Mouse (Mus musculus): ENCODE data around the gene Col15a1. TPM values are rescaled to one million over a fixed set of nuclear protein-coding genes. Genes with fewer than 3 reads are reported as not detected.

The Col15a1 gene
- polyA plus RNA-seq, 1 experiment from 2014 or later, result 31.6 TPM

GRCm38 (mm10) chr4:47292956-47293355 is 85.0 kb downstream of the Col15a1 start:
- Histone ChIP-seq H3K4me2 (ENCODE audit: low read depth, low read length) (no peak overlapping the region), H3K27me3 (replicated peaks; ENCODE audit: control insufficient read depth, insufficient read depth, low read length) (no peaks in the 10 kb centered on the region), H3K36me3 (ENCODE audit: control insufficient read depth, insufficient read depth, low read length) (no peaks in the 10 kb centered on the region), H3K4me3 (ENCODE audit: low read depth, low read length) (no peak overlapping the region), H3K9ac (ENCODE audit: low read depth, low read length) (no peak overlapping the region), H3K4me1 (ENCODE audit: control insufficient read depth, insufficient read depth, low read length) (peaks cover 4% of the 10 kb centered on the region), H3K9me3 (ENCODE audit: control insufficient read depth, low read length) (no peaks in the 10 kb centered on the region), H3K27ac (replicated peaks; ENCODE audit: low read depth, low read length) (no peak overlapping the region)
- DNase-seq (ENCODE audit: low spot score) (no peak), ATAC-seq (ENCODE audit: low read depth) (no peak)
- WGBS, result 45% methylated on average over 4 of the region's 4 CpGs

- Histone ChIP-seq H3K4me1 (ENCODE audit: control insufficient read depth, insufficient read depth, low read length) (peaks cover 4% of the 10 kb centered on the region), H3K36me3 (ENCODE audit: control insufficient read depth, insufficient read depth, low read length) (0 out of 2 replicates have a peak, but pooled peaks cover 5% of the 10 kb centered on the region), H3K27ac (replicated peaks; ENCODE audit: low read depth, low read length) (no peak overlapping the region), H3K4me2 (ENCODE audit: low read depth, low read length) (no peak overlapping the region), H3K27me3 (replicated peaks; ENCODE audit: control insufficient read depth, insufficient read depth, low read length) (no peaks in the 10 kb centered on the region), H3K9me3 (ENCODE audit: control insufficient read depth, low read length) (peaks cover 7% of the 10 kb centered on the region), H3K9ac (ENCODE audit: low read depth, low read length) (no peak overlapping the region), H3K4me3 (ENCODE audit: low read depth, low read length) (no peak overlapping the region)
- DNase-seq (ENCODE audit: low spot score) (peak; percentile 60), ATAC-seq (ENCODE audit: low read depth) (peak; percentile 60; the same call in 1 of the 2 replicates)
- WGBS, result 59% methylated on average over 16 of the region's 16 CpGs
Measured at GRCm38 (mm10) chr4:47293771-47294543, 86.0 kb downstream of the Col15a1 start.

- H3K27ac ChIP-seq (replicated peaks; ENCODE audit: low read depth, low read length), result no peak overlapping the region
- 80% methylated on average over 7 of the region's 7 CpGs for WGBS
- ATAC-seq (ENCODE audit: low read depth), result no peak
Measured at GRCm38 (mm10) chr4:47294544-47295070, 86.6 kb downstream of the Col15a1 start.

GRCm38 (mm10) chr4:47295547-47295946 is 87.6 kb downstream of the Col15a1 start:
- peaks cover 4% of the 10 kb centered on the region for H3K4me1 ChIP-seq (ENCODE audit: control insufficient read depth, insufficient read depth, low read length)
- 54% methylated on average over 3 of the region's 3 CpGs for WGBS
- ATAC-seq (ENCODE audit: low read depth) (no peak), DNase-seq (ENCODE audit: low spot score) (peak; percentile 20)
- no peak overlapping the region for H3K9ac ChIP-seq (ENCODE audit: low read depth, low read length)
- no peak overlapping the region for H3K4me2 ChIP-seq (ENCODE audit: low read depth, low read length)
- H3K9me3 ChIP-seq (ENCODE audit: control insufficient read depth, low read length), result peaks cover 9% of the 10 kb centered on the region
- no peak overlapping the region for H3K4me3 ChIP-seq (ENCODE audit: low read depth, low read length)
- H3K27ac ChIP-seq (replicated peaks; ENCODE audit: low read depth, low read length), result no peak overlapping the region
- H3K36me3 ChIP-seq (ENCODE audit: control insufficient read depth, insufficient read depth, low read length), result 0 out of 2 replicates have a peak, but pooled peaks cover 8% of the 10 kb centered on the region
- no peaks in the 10 kb centered on the region for H3K27me3 ChIP-seq (replicated peaks; ENCODE audit: control insufficient read depth, insufficient read depth, low read length)

More at GRCm38 (mm10) chr4:47294544-47295070, 86.6 kb downstream of the Col15a1 start:
- Histone ChIP-seq H3K9me3 (ENCODE audit: control insufficient read depth, low read length) (peaks cover 9% of the 10 kb centered on the region), H3K36me3 (ENCODE audit: control insufficient read depth, insufficient read depth, low read length) (0 out of 2 replicates have a peak, but pooled peaks cover 8% of the 10 kb centered on the region), H3K4me2 (ENCODE audit: low read depth, low read length) (no peak overlapping the region), H3K27me3 (replicated peaks; ENCODE audit: control insufficient read depth, insufficient read depth, low read length) (no peaks in the 10 kb centered on the region), H3K4me1 (ENCODE audit: control insufficient read depth, insufficient read depth, low read length) (peaks cover 4% of the 10 kb centered on the region), H3K4me3 (ENCODE audit: low read depth, low read length) (no peak overlapping the region), H3K9ac (ENCODE audit: low read depth, low read length) (no peak overlapping the region)
- DNase-seq (ENCODE audit: low spot score), result no peak

- Histone ChIP-seq H3K4me1 (ENCODE audit: control insufficient read depth, insufficient read depth, low read length) (0 out of 2 replicates have a peak, but pooled peaks cover 5% of the 10 kb centered on the region), H3K9me3 (ENCODE audit: control insufficient read depth, low read length) (peaks cover 9% of the 10 kb centered on the region), H3K9ac (ENCODE audit: low read depth, low read length) (no peak overlapping the region), H3K4me2 (ENCODE audit: low read depth, low read length) (no peak overlapping the region), H3K4me3 (ENCODE audit: low read depth, low read length) (no peak overlapping the region), H3K27me3 (replicated peaks; ENCODE audit: control insufficient read depth, insufficient read depth, low read length) (no peaks in the 10 kb centered on the region), H3K36me3 (ENCODE audit: control insufficient read depth, insufficient read depth, low read length) (0 out of 2 replicates have a peak, but pooled peaks cover 8% of the 10 kb centered on the region), H3K27ac (replicated peaks; ENCODE audit: low read depth, low read length) (no peak overlapping the region)
- DNase-seq (ENCODE audit: low spot score) (no peak), ATAC-seq (ENCODE audit: low read depth) (no peak)
- 94% methylated on average over 2 of the region's 2 CpGs for WGBS
Measured at GRCm38 (mm10) chr4:47300701-47301100, 92.7 kb downstream of the Col15a1 start.

DNA sequence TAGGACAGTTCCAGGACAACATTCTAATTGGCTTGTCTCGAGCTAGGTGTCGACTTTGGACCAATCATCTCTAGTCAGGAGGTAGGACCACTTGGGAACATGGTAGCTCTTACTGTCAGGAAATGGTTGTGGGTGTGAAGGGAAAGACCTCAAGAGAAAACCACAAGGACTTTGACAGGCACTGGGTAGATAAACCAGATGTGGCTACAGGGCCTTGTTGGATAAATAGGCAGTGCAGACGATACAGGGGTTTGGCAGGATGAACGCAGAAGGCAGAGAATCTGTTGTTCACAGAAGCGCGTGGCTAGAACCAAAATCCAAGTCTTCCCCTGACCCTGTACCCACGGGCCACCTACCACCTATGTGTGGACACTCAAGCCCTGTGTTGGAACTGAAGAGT is 94.6 kb downstream of the Col15a1 start:
- ATAC-seq (ENCODE audit: low read depth) (no peak), DNase-seq (ENCODE audit: low spot score) (no peak)
- no peak overlapping the region for H3K27ac ChIP-seq (replicated peaks; ENCODE audit: low read depth, low read length)
- H3K36me3 ChIP-seq (ENCODE audit: control insufficient read depth, insufficient read depth, low read length), result 0 out of 2 replicates have a peak, but pooled peaks cover 8% of the 10 kb centered on the region
- H3K4me3 ChIP-seq (ENCODE audit: low read depth, low read length), result no peak overlapping the region
- H3K9ac ChIP-seq (ENCODE audit: low read depth, low read length), result no peak overlapping the region
- H3K27me3 ChIP-seq (replicated peaks; ENCODE audit: control insufficient read depth, insufficient read depth, low read length), result no peaks in the 10 kb centered on the region
- 0 out of 2 replicates have a peak, but pooled peaks cover 5% of the 10 kb centered on the region for H3K4me1 ChIP-seq (ENCODE audit: control insufficient read depth, insufficient read depth, low read length)
- H3K4me2 ChIP-seq (ENCODE audit: low read depth, low read length), result no peak overlapping the region
- WGBS, result 89% methylated on average over 7 of the region's 7 CpGs
- peaks cover 9% of the 10 kb centered on the region for H3K9me3 ChIP-seq (ENCODE audit: control insufficient read depth, low read length)

GRCm38 (mm10) chr4:47303340-47303998 is 95.5 kb downstream of the Col15a1 start:
- 45% methylated on average over 5 of the region's 5 CpGs for whole genome bisulfite sequencing
- no peak overlapping the region for H3K4me3 ChIP-seq (ENCODE audit: low read depth, low read length)
- H3K27ac ChIP-seq (replicated peaks; ENCODE audit: low read depth, low read length), result no peak overlapping the region
- 0 out of 2 replicates have a peak, but pooled peaks cover 8% of the 10 kb centered on the region for H3K36me3 ChIP-seq (ENCODE audit: control insufficient read depth, insufficient read depth, low read length)
- ATAC-seq (ENCODE audit: low read depth), result peak; percentile 33; the same call in 1 of the 2 replicates
- peak; percentile 29 for DNase-seq (ENCODE audit: low spot score)
- H3K9ac ChIP-seq (ENCODE audit: low read depth, low read length), result no peak overlapping the region
- H3K4me2 ChIP-seq (ENCODE audit: low read depth, low read length), result no peak overlapping the region
- H3K27me3 ChIP-seq (replicated peaks; ENCODE audit: control insufficient read depth, insufficient read depth, low read length), result no peaks in the 10 kb centered on the region
- peaks cover 8% of the 10 kb centered on the region for H3K9me3 ChIP-seq (ENCODE audit: control insufficient read depth, low read length)
- H3K4me1 ChIP-seq (ENCODE audit: control insufficient read depth, insufficient read depth, low read length), result 0 out of 2 replicates have a peak, but pooled peaks cover 5% of the 10 kb centered on the region

DNA sequence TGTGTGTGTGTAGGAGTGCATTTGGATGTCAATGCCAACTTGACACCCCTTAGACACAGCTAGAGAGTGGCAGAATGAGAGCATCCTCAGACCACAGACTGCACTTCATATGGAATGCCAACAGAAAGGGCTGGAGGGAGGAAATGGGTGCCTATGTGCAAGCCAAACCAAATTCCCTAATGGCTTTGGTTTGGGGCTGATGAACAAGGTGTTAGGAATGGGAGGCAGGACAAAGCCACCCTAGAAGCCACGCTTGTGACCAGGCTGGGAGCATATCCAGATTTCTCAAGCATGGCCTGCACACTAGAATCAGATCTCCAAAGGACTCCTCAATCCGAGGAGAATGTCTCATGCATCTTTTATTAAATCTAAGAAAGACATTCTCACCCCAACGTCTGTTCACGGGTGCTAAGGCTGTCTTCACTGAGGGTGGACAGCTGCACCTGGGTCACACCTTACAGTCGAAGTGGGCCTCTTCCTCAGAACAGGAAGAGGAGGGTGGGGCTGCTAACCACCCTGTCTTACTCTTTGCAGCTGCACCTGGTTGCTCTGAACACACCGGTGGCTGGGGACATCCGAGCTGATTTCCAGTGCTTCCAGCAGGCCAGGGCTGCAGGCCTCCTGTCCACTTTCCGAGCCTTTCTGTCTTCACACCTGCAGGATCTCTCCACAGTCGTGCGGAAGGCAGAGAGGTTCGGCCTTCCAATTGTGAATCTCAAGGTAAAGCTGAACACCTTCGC is 102.1 kb downstream of the Col15a1 start:
- no peaks in the 10 kb centered on the region for H3K9me3 ChIP-seq (ENCODE audit: control insufficient read depth, low read length)
- no peak for DNase-seq (ENCODE audit: low spot score)
- 81% methylated on average over 12 of the region's 12 CpGs for WGBS
- no peak overlapping the region for H3K4me3 ChIP-seq (ENCODE audit: low read depth, low read length)
- H3K27me3 ChIP-seq (replicated peaks; ENCODE audit: control insufficient read depth, insufficient read depth, low read length), result no peaks in the 10 kb centered on the region
- H3K4me1 ChIP-seq (ENCODE audit: control insufficient read depth, insufficient read depth, low read length), result no peaks in the 10 kb centered on the region; the same call in 1 of the 2 replicates
- no peak overlapping the region for H3K27ac ChIP-seq (replicated peaks; ENCODE audit: low read depth, low read length)
- H3K9ac ChIP-seq (ENCODE audit: low read depth, low read length), result no peak overlapping the region
- ATAC-seq (ENCODE audit: low read depth), result no peak
- no peak overlapping the region for H3K4me2 ChIP-seq (ENCODE audit: low read depth, low read length)
- no peaks in the 10 kb centered on the region for H3K36me3 ChIP-seq (ENCODE audit: control insufficient read depth, insufficient read depth, low read length)
